ENCODE assay signal across 18 mouse cellular contexts in the genomic region with DNA sequence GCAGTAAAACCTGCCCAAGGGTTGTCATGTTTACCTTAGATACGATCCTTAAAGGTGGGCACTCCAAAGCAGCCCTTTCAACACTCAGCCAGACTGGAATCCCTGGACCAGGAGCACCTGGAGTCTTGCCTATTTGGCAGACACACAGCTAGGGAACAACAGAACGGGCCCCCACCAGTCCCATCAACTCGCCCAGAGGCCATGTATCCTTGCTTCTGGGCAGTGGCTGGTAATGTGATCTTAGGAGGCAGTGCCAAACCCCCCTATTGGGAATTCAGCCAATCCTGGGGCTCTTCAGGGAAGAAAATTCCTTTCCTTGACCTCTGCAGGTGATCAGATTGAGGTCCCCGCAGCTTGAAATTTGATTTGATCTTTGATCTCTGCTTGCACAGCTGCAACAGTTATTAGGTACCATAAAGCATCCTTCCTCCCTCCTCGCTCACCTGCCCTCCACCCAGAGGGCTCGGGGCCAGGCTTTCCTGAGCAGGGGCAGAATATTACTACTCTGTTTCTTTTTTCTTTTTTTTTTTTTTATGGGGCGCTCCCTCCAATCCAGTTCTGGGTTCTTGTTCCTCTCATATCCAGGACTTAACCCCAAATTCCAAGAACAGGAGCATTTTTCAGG. TPM values are rescaled to one million over a fixed set of nuclear protein-coding genes. Genes with fewer than 3 reads are reported as not detected.
A peak's percentile ranks its signal among the peaks of the same experiment; 100 is the strongest.
DNase-seq lines count a peak whose midpoint lies in the region; ATAC-seq and TF ChIP-seq lines count a peak whose summit lies in the region.
"Had no signal": no experiment of that assay in that cellular context is flagged by ENCODE, and none has a peak within 500 bp of the region (broad histone marks: within the 10 kb centered on the region; RNA-seq: fewer than 3 reads in every experiment).

No protein-coding gene starts in this region.

- WGBS in forebrain, embryonic 13.5 days, result 54% methylated on average over 7 of the region's 7 CpGs
- 50% methylated on average over 7 of the region's 7 CpGs for WGBS in forebrain, embryonic 16.5 days
- WGBS in intestine, embryonic 14.5 days, result 35% methylated on average over 7 of the region's 7 CpGs
- 62% methylated on average over 7 of the region's 7 CpGs for WGBS in midbrain, postnatal 0 days

- H3K9ac ChIP-seq in forebrain, embryonic 13.5 days, result no peak overlapping the region
- H3K9ac ChIP-seq in forebrain, embryonic 16.5 days (replicated peaks; ENCODE audit: low read depth, low read length), result no peak overlapping the region
- H3K9ac ChIP-seq in intestine, embryonic 14.5 days (ENCODE audit: low read length), result no peak overlapping the region
- no peak overlapping the region for H3K9ac ChIP-seq in midbrain, postnatal 0 days (replicated peaks; ENCODE audit: low read length, poor library complexity, severe bottlenecking)
- H3K9ac ChIP-seq: embryonic facial prominence, embryonic 12.5 days; hindbrain, embryonic 13.5 days; liver, embryonic 12.5 days; neural tube, embryonic 12.5 days had no signal

- no peaks in the 10 kb centered on the region for H3K9me3 ChIP-seq in forebrain, embryonic 13.5 days (replicated peaks)
- no peaks in the 10 kb centered on the region for H3K9me3 ChIP-seq in forebrain, embryonic 16.5 days (ENCODE audit: control insufficient read depth, low read length)
- H3K9me3 ChIP-seq in intestine, embryonic 14.5 days (ENCODE audit: control insufficient read depth, low read length), result no peaks in the 10 kb centered on the region
- H3K9me3 ChIP-seq in midbrain, postnatal 0 days (ENCODE audit: low read length), result no peaks in the 10 kb centered on the region
- H3K9me3 ChIP-seq: embryonic facial prominence, embryonic 12.5 days; hindbrain, embryonic 13.5 days; liver, embryonic 12.5 days; neural tube, embryonic 12.5 days had no signal

- intact Hi-C loops in left cerebral cortex, postnatal 36 days (cut with DNase I), result no loop called here

- H3K4me2 ChIP-seq in forebrain, embryonic 13.5 days, result no peak overlapping the region
- no peak overlapping the region for H3K4me2 ChIP-seq in forebrain, embryonic 16.5 days (ENCODE audit: low read length)
- H3K4me2 ChIP-seq in intestine, embryonic 14.5 days (ENCODE audit: low read length), result no peak overlapping the region
- no peak overlapping the region for H3K4me2 ChIP-seq in midbrain, postnatal 0 days (ENCODE audit: low read depth, low read length, poor library complexity, severe bottlenecking)
- H3K4me2 ChIP-seq: embryonic facial prominence, embryonic 12.5 days; hindbrain, embryonic 13.5 days; liver, embryonic 12.5 days; neural tube, embryonic 12.5 days had no signal

- DNase-seq in embryo, embryonic 10.5 days (ENCODE audit: low spot score), result peak; percentile 42
- DNase-seq in intestine, embryonic 14.5 days (ENCODE audit: low spot score), result peak; percentile 60
- DNase-seq in lung, postnatal 14 days, result peak; percentile 7
- no peak for DNase-seq in midbrain, postnatal 0 days (ENCODE audit: low spot score)
- no peak for DNase-seq in cerebellum, adult 9-10 months
- DNase-seq in left cerebral cortex, postnatal 36 days (ENCODE audit: low spot score in 2 of 2), result no peak
- DNase-seq: cerebellum, adult 11-12 months; heart, adult 2 months; kidney, adult 8-10 months; right cerebral cortex, postnatal 25 days had no signal

- no peak for TF ChIP-seq CTCF in midbrain, postnatal 0 days (IDR thresholded peaks at IDR 0.05)

- no peak for ATAC-seq in forebrain, embryonic 13.5 days
- no peak for ATAC-seq in forebrain, embryonic 16.5 days
- ATAC-seq in intestine, embryonic 14.5 days (replicated peaks; ENCODE audit: low FRiP score, low TSS enrichment, low read depth), result peak; percentile 52; the same call in 1 of the 2 replicates
- ATAC-seq in midbrain, postnatal 0 days (ENCODE audit: low FRiP score), result no peak
- ATAC-seq: liver, embryonic 12.5 days; midbrain, embryonic 16.5 days had no signal

- H3K36me3 ChIP-seq in forebrain, embryonic 13.5 days (ENCODE audit: poor library complexity, severe bottlenecking), result no peaks in the 10 kb centered on the region
- H3K36me3 ChIP-seq in forebrain, embryonic 16.5 days (ENCODE audit: control insufficient read depth, insufficient read depth), result no peaks in the 10 kb centered on the region
- H3K36me3 ChIP-seq in intestine, embryonic 14.5 days (ENCODE audit: control insufficient read depth, insufficient read depth, low read length), result no peaks in the 10 kb centered on the region
- no peaks in the 10 kb centered on the region for H3K36me3 ChIP-seq in midbrain, postnatal 0 days (ENCODE audit: insufficient read depth, low read length)
- H3K36me3 ChIP-seq: embryonic facial prominence, embryonic 12.5 days; hindbrain, embryonic 13.5 days; liver, embryonic 12.5 days; neural tube, embryonic 12.5 days had no signal

- no peak overlapping the region for H3K4me3 ChIP-seq in forebrain, embryonic 13.5 days
- no peak overlapping the region for H3K4me3 ChIP-seq in forebrain, embryonic 16.5 days (replicated peaks; ENCODE audit: low read length)
- no peak overlapping the region for H3K4me3 ChIP-seq in intestine, embryonic 14.5 days (ENCODE audit: low read depth, low read length)
- no peak overlapping the region for H3K4me3 ChIP-seq in midbrain, postnatal 0 days (ENCODE audit: low read depth, low read length)
- H3K4me3 ChIP-seq: embryonic facial prominence, embryonic 12.5 days; heart, adult 2 months; hindbrain, embryonic 13.5 days; liver, embryonic 12.5 days; neural tube, embryonic 12.5 days had no signal

- H3K27ac ChIP-seq in forebrain, embryonic 13.5 days, result 0 out of 2 replicates have a peak overlapping the region, but pooled peaks have one; percentile 25
- no peak overlapping the region for H3K27ac ChIP-seq in forebrain, embryonic 16.5 days (ENCODE audit: low read length)
- H3K27ac ChIP-seq in intestine, embryonic 14.5 days (ENCODE audit: low read depth), result no peak overlapping the region
- no peak overlapping the region for H3K27ac ChIP-seq in midbrain, postnatal 0 days (ENCODE audit: low read depth, low read length)
- H3K27ac ChIP-seq: embryonic facial prominence, embryonic 12.5 days; heart, adult 2 months; hindbrain, embryonic 13.5 days; liver, embryonic 12.5 days; neural tube, embryonic 12.5 days had no signal

- H3K27me3 ChIP-seq in forebrain, embryonic 13.5 days, result no peaks in the 10 kb centered on the region
- H3K27me3 ChIP-seq in forebrain, embryonic 16.5 days (replicated peaks; ENCODE audit: control insufficient read depth, insufficient read depth, low read length), result no peaks in the 10 kb centered on the region
- H3K27me3 ChIP-seq in intestine, embryonic 14.5 days (replicated peaks; ENCODE audit: control insufficient read depth, insufficient read depth, low read length), result no peaks in the 10 kb centered on the region
- H3K27me3 ChIP-seq in midbrain, postnatal 0 days (ENCODE audit: insufficient read depth, low read length), result no peaks in the 10 kb centered on the region
- H3K27me3 ChIP-seq: embryonic facial prominence, embryonic 12.5 days; hindbrain, embryonic 13.5 days; neural tube, embryonic 12.5 days had no signal

- peaks cover 40% of the 10 kb centered on the region for H3K4me1 ChIP-seq in forebrain, embryonic 13.5 days
- peaks cover 14% of the 10 kb centered on the region for H3K4me1 ChIP-seq in forebrain, embryonic 16.5 days (replicated peaks; ENCODE audit: control insufficient read depth, insufficient read depth, low read length)
- no peaks in the 10 kb centered on the region; the same call in 1 of the 2 replicates for H3K4me1 ChIP-seq in intestine, embryonic 14.5 days (replicated peaks; ENCODE audit: control insufficient read depth, insufficient read depth, low read length)
- no peaks in the 10 kb centered on the region for H3K4me1 ChIP-seq in midbrain, postnatal 0 days (ENCODE audit: insufficient read depth, low read length)
- H3K4me1 ChIP-seq: liver, embryonic 12.5 days had no signal

RNA-seq across cellular contexts. Expression of a gene that starts 53.6 kb away (rescaled TPM):
- 94.1 and 97.8 TPM in 2 replicates for polyA plus RNA-seq in forebrain, embryonic 13.5 days (2015; fragmentation: Nextera tagmentation; extraction: Ambion mirVana)
- 48.4 and 60.3 TPM in 2 replicates for polyA plus RNA-seq in forebrain, embryonic 16.5 days (2015; fragmentation: Nextera tagmentation; extraction: Ambion mirVana)
- polyA plus RNA-seq in intestine, embryonic 14.5 days (2014; fragmentation: Nextera tagmentation; extraction: Ambion mirVana), result 38.9 and 44.9 TPM in 2 replicates
- total RNA-seq in midbrain, postnatal 0 days (2014; rRNA removed), result 10.4 TPM in 2 replicates
- 35.4 and 36.5 TPM in 2 replicates for polyA plus RNA-seq in midbrain, postnatal 0 days (2015; fragmentation: Nextera tagmentation; extraction: Ambion mirVana)
- 10 to 100 TPM; 24.0 to 24.4 TPM for total RNA-seq in left cerebral cortex, postnatal 36 days (2021)
- total RNA-seq: megakaryocyte progenitor cell, adult 5-6 weeks had no signal

Comparison
In these comparisons a context has a peak if more than half of its experiments do, and no peak if none do; other contexts are left out.
1. DNase-seq: peak in embryo, embryonic 10.5 days (single experiment), intestine, embryonic 14.5 days (single experiment) and lung, postnatal 14 days (single experiment); none in midbrain, postnatal 0 days (single experiment), cerebellum, adult 9-10 months (single experiment) and left cerebral cortex, postnatal 36 days (0 of 2).